Mouse (Mus musculus): ENCODE results near the gene Cntn4.

DNA sequence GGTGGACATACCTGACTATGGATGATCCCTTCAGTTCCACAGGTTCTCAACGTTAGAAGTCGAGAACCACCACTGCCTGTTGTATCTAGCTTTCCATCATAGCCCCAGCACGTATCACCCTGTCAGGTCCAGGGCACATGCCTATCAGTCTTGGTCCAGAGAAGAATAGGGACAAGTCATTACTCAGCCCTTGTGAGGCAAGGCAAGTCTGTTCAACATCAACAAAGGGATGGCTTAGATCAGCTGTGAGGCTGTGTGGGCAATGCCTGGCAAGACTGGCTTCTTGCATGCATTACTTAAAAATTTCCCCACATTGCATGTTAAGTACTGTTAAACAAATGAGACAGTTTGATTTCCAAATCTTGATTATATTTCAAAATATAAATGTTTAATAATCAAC, 1070.3 kb downstream of the Cntn4 start:
- TF ChIP-seq CTCF (IDR thresholded peaks at IDR 0.05; ENCODE audit: borderline replicate concordance, insufficient read depth, low read depth, low read length) = no peak
- TF ChIP-seq POLR2A (IDR thresholded peaks at IDR 0.05; ENCODE audit: borderline replicate concordance, insufficient read depth, low read length) = no peak

Data from cerebellum, adult 2 months (tissue).